Mouse (Mus musculus): ENCODE data around the gene Ipp. TPM values are rescaled to one million over a fixed set of nuclear protein-coding genes. Genes with fewer than 3 reads are reported as not detected.

Ipp gene
- polyA plus RNA-seq, 1 experiment from 2014 or later: 16.8 TPM

- Histone ChIP-seq H3K27ac (replicated peaks) (peak overlapping the region; percentile 88), H3K4me2 (replicated peaks) (peak overlapping the region; percentile 57), H3K9me3 (no peaks in the 10 kb centered on the region), H3K4me3 (peak overlapping the region; percentile 59), H3K4me1 (peaks cover 12% of the 10 kb centered on the region), H3K9ac (replicated peaks) (peak overlapping the region; percentile 70), H3K27me3 (no peaks in the 10 kb centered on the region), H3K36me3 (0 out of 2 replicates have a peak, but pooled peaks cover 3% of the 10 kb centered on the region)
- WGBS: 26% methylated on average over 11 of the region's 11 CpGs
- ATAC-seq (ENCODE audit: low FRiP score, low read depth): peak; percentile 32
These were observed 394 bp upstream of the Ipp start for GRCm38 (mm10) chr4:116506886-116507424.

- Histone ChIP-seq H3K36me3 (peaks cover 21% of the 10 kb centered on the region), H3K9ac (replicated peaks) (no peak overlapping the region), H3K4me3 (no peak overlapping the region), H3K4me2 (replicated peaks) (no peak overlapping the region), H3K4me1 (no peaks in the 10 kb centered on the region), H3K27ac (replicated peaks) (no peak overlapping the region), H3K9me3 (no peaks in the 10 kb centered on the region), H3K27me3 (no peaks in the 10 kb centered on the region)
- no peak for ATAC-seq (ENCODE audit: low FRiP score, low read depth)
- 63% methylated on average over 2 of the region's 2 CpGs for WGBS
These were observed 23.8 kb downstream of the Ipp start for GRCm38 (mm10) chr4:116531109-116531508.

GRCm38 (mm10) chr4:116536351-116536750 lies 29.0 kb downstream of the Ipp start:
- ATAC-seq (ENCODE audit: low FRiP score, low read depth): no peak
- H3K36me3 ChIP-seq: peaks cover 13% of the 10 kb centered on the region

GRCm38 (mm10) chr4:116537737-116538136 lies 30.4 kb downstream of the Ipp start:
- no peak overlapping the region for H3K9ac ChIP-seq (replicated peaks)
- no peak overlapping the region for H3K4me3 ChIP-seq
- H3K27ac ChIP-seq (replicated peaks): no peak overlapping the region
- H3K4me1 ChIP-seq: no peaks in the 10 kb centered on the region
- H3K27me3 ChIP-seq: no peaks in the 10 kb centered on the region
- H3K4me2 ChIP-seq (replicated peaks): no peak overlapping the region
- H3K9me3 ChIP-seq: no peaks in the 10 kb centered on the region
- WGBS: 89% methylated on average over 3 of the region's 3 CpGs
- H3K36me3 ChIP-seq: peaks cover 16% of the 10 kb centered on the region
- no peak for ATAC-seq (ENCODE audit: low FRiP score, low read depth)

More at GRCm38 (mm10) chr4:116536351-116536750, 29.0 kb downstream of the Ipp start:
- no peaks in the 10 kb centered on the region for H3K4me1 ChIP-seq
- H3K27me3 ChIP-seq: no peaks in the 10 kb centered on the region
- H3K4me3 ChIP-seq: no peak overlapping the region
- no peak overlapping the region for H3K9ac ChIP-seq (replicated peaks)
- no peak overlapping the region for H3K4me2 ChIP-seq (replicated peaks)
- H3K27ac ChIP-seq (replicated peaks): no peak overlapping the region
- H3K9me3 ChIP-seq: no peaks in the 10 kb centered on the region

- no peaks in the 10 kb centered on the region for H3K27me3 ChIP-seq
- H3K4me1 ChIP-seq: no peaks in the 10 kb centered on the region
- 90% methylated on average over 1 of the region's 1 CpGs for WGBS
- no peak overlapping the region for H3K4me3 ChIP-seq
- H3K36me3 ChIP-seq: peaks cover 16% of the 10 kb centered on the region
- H3K9me3 ChIP-seq: no peaks in the 10 kb centered on the region
- H3K9ac ChIP-seq (replicated peaks): no peak overlapping the region
- H3K4me2 ChIP-seq (replicated peaks): no peak overlapping the region
- no peak overlapping the region for H3K27ac ChIP-seq (replicated peaks)
- ATAC-seq (ENCODE audit: low FRiP score, low read depth): no peak
These were observed 43.1 kb downstream of the Ipp start for GRCm38 (mm10) chr4:116550432-116550831.

- ATAC-seq (ENCODE audit: low FRiP score, low read depth): no peak
- 81% methylated on average over 3 of the region's 3 CpGs for WGBS
- no peaks in the 10 kb centered on the region for H3K9me3 ChIP-seq
- H3K27me3 ChIP-seq: no peaks in the 10 kb centered on the region
- H3K27ac ChIP-seq (replicated peaks): no peak overlapping the region
- H3K4me1 ChIP-seq: peaks cover 6% of the 10 kb centered on the region
- no peak overlapping the region for H3K9ac ChIP-seq (replicated peaks)
- no peak overlapping the region for H3K4me2 ChIP-seq (replicated peaks)
- no peak overlapping the region for H3K4me3 ChIP-seq
- H3K36me3 ChIP-seq: peaks cover 16% of the 10 kb centered on the region
These were observed 45.7 kb downstream of the Ipp start for GRCm38 (mm10) chr4:116553035-116553434.

GRCm38 (mm10) chr4:116555413-116556300 lies 48.3 kb downstream of the Ipp start, which contains the start of gene Tmem69:
TSS of gene Tmem69 (minus strand) at chr4:116555936.
- ATAC-seq (ENCODE audit: low FRiP score, low read depth): no peak
- no peaks in the 10 kb centered on the region for H3K27me3 ChIP-seq
- H3K4me1 ChIP-seq: peaks cover 17% of the 10 kb centered on the region
- H3K4me2 ChIP-seq (replicated peaks): peak within 1 kb of the TSS; percentile 81
- no peaks in the 10 kb centered on the region for H3K9me3 ChIP-seq
- H3K9ac ChIP-seq (replicated peaks): peak within 1 kb of the TSS; percentile 79
- 4% methylated on average over 23 of the region's 23 CpGs for WGBS
- peaks cover 16% of the 10 kb centered on the region for H3K36me3 ChIP-seq
- peak within 1 kb of the TSS; percentile 85 for H3K4me3 ChIP-seq
- H3K27ac ChIP-seq (replicated peaks): peak within 1 kb of the TSS; percentile 93

GRCm38 (mm10) chr4:116556561-116557305 lies 49.4 kb downstream of the Ipp start:
- H3K27ac ChIP-seq (replicated peaks): peak overlapping the region; percentile 93
- peak; percentile 95 for ATAC-seq (ENCODE audit: low FRiP score, low read depth)
- H3K4me2 ChIP-seq (replicated peaks): peak overlapping the region; percentile 81

GRCm38 (mm10) chr4:116557306-116558121 lies 50.2 kb downstream of the Ipp start, which contains the start of gene Gpbp1l1:
TSS of gene Gpbp1l1 (plus strand) at chr4:116557658.
- H3K4me2 ChIP-seq (replicated peaks): peak within 1 kb of the TSS; percentile 81
- H3K4me3 ChIP-seq: peak within 1 kb of the TSS; percentile 85
- ATAC-seq (ENCODE audit: low FRiP score, low read depth): peak; percentile 94
- no peaks in the 10 kb centered on the region for H3K9me3 ChIP-seq
- H3K9ac ChIP-seq (replicated peaks): peak within 1 kb of the TSS; percentile 79
- H3K36me3 ChIP-seq: peaks cover 12% of the 10 kb centered on the region
- WGBS: under 1% methylated on average over 78 of the region's 78 CpGs
- peak within 1 kb of the TSS; percentile 93 for H3K27ac ChIP-seq (replicated peaks)
- no peaks in the 10 kb centered on the region for H3K27me3 ChIP-seq
- H3K4me1 ChIP-seq: peaks cover 17% of the 10 kb centered on the region

More at GRCm38 (mm10) chr4:116556561-116557305, 49.4 kb downstream of the Ipp start:
- Histone ChIP-seq H3K36me3 (peaks cover 16% of the 10 kb centered on the region), H3K9ac (replicated peaks) (peak overlapping the region; percentile 79), H3K27me3 (no peaks in the 10 kb centered on the region), H3K4me3 (peak overlapping the region; percentile 85), H3K9me3 (no peaks in the 10 kb centered on the region), H3K4me1 (peaks cover 17% of the 10 kb centered on the region)
- under 1% methylated on average over 28 of the region's 28 CpGs for WGBS

GRCm38 (mm10) chr4:116558151-116558882 lies 51.0 kb downstream of the Ipp start:
- Histone ChIP-seq H3K4me2 (replicated peaks) (peak overlapping the region; percentile 81), H3K9ac (replicated peaks) (peak overlapping the region; percentile 79), H3K9me3 (no peaks in the 10 kb centered on the region), H3K4me3 (peak overlapping the region; percentile 85), H3K27me3 (no peaks in the 10 kb centered on the region), H3K4me1 (peaks cover 17% of the 10 kb centered on the region), H3K27ac (replicated peaks) (peak overlapping the region; percentile 93; the same call in 1 of the 2 replicates), H3K36me3 (peaks cover 4% of the 10 kb centered on the region)
- 6% methylated on average over 15 of the region's 15 CpGs for WGBS
- ATAC-seq (ENCODE audit: low FRiP score, low read depth): no peak

Measured in midbrain, embryonic 12.5 days (tissue).